Mouse (Mus musculus): ENCODE measurements at regions not wholly inside any gene's neighbourhood (a gene's known extent, or its start where the extent isn't known, plus 50 kb on each side); places are given as distances from the start of the nearest gene placed in this dataset.
A peak's percentile ranks its signal among the peaks of the same experiment; 100 is the strongest.

DNA sequence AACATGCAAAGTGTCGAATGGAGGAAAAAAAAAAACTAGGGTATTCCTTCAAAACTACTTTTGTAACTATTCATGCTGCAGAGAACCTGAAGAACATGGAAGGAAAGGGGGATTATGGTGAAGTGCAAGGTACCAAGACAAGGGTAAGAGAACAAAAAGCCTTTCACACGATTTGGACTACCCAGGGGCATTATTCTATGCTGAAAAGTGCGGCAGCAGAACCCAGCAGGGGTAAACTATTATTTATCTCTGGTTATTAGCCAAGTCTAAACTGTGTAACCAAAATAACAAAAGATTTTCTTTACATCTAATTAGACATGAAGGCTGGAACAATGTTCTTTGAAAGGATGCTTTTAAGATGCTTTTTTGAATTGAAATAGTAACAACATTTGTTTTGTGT, 560.8 kb downstream of the Elavl2 start:
- H3K9me3 ChIP-seq (replicated peaks; ENCODE audit: low read length): no peaks in the 10 kb centered on the region
- no peak overlapping the region for H3K4me3 ChIP-seq (replicated peaks; ENCODE audit: low read depth, low read length)
- H3K27me3 ChIP-seq (ENCODE audit: insufficient read depth, low read length): no peaks in the 10 kb centered on the region
- WGBS: 76% methylated on average over 3 of the region's 3 CpGs
- TF ChIP-seq CTCF (IDR thresholded peaks at IDR 0.05; ENCODE audit: low read depth): no peak
- no peak for DNase-seq (ENCODE audit: low spot score)
- no peak overlapping the region for H3K27ac ChIP-seq
- no peak overlapping the region for H3K9ac ChIP-seq (ENCODE audit: low read depth, low read length)
- ATAC-seq (replicated peaks; ENCODE audit: low FRiP score, low read depth): no peak
- no peaks in the 10 kb centered on the region for H3K36me3 ChIP-seq (ENCODE audit: insufficient read depth, low read length)
- H3K4me1 ChIP-seq (replicated peaks; ENCODE audit: insufficient read depth, low read length): no peaks in the 10 kb centered on the region
- H3K4me2 ChIP-seq (ENCODE audit: low read length): no peak overlapping the region

DNA sequence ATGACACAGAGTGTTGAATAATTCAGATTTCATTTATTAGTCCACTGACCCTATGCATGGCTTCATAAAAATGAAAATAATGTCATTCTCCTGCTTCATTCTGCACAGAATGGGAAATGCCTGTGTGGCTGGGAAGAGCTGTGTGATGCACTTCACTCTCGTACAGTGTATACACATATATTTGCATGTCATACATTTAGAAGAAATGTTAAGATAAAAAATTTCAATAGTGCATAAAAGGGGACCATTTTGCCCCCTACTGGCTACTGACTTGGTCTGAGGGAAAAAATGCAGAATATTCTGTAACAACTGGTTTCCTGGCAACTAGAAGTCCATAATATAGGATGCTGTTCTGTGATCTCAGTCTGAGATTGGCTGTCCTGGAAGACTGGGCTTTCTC, 580.5 kb downstream of the Zfp352 start:
- no peaks in the 10 kb centered on the region for H3K27me3 ChIP-seq (ENCODE audit: insufficient read depth, low read length)
- H3K4me1 ChIP-seq (replicated peaks; ENCODE audit: insufficient read depth, low read length): no peaks in the 10 kb centered on the region
- no peak overlapping the region for H3K27ac ChIP-seq
- H3K36me3 ChIP-seq (ENCODE audit: insufficient read depth, low read length): no peaks in the 10 kb centered on the region
- H3K9ac ChIP-seq (ENCODE audit: low read depth, low read length): no peak overlapping the region
- ATAC-seq (replicated peaks; ENCODE audit: low FRiP score, low read depth) (no peak), DNase-seq (ENCODE audit: low spot score) (peak; percentile 1)
- H3K4me3 ChIP-seq (replicated peaks; ENCODE audit: low read depth, low read length): no peak overlapping the region
- no peak for TF ChIP-seq CTCF (IDR thresholded peaks at IDR 0.05; ENCODE audit: low read depth)
- H3K9me3 ChIP-seq (replicated peaks; ENCODE audit: low read length): no peaks in the 10 kb centered on the region
- H3K4me2 ChIP-seq (ENCODE audit: low read length): no peak overlapping the region
- 83% methylated on average over 1 of the region's 1 CpGs for WGBS

DNA sequence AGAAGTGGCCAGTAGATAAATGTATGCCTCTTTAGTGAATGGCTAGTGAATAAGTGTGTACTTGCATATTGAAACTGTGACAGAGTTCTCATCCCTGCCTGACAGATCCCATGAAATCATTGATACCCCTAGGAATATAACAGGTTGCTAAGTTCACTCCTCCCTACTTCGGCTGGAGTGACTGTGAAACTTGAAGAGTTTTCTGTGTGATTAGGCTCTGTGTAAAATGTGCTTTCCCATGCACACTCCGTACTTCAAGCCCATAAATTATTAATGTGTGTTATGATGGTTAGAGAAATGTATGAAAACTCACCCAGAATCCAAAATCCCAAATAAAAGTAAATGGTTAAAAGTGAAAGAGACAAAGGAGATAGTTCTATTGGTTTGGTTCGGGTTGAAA, 580.0 kb downstream of the Zfp352 start:
- DNase-seq (ENCODE audit: low spot score) (no peak), ATAC-seq (replicated peaks; ENCODE audit: low FRiP score, low read depth) (no peak)
- H3K4me3 ChIP-seq (replicated peaks; ENCODE audit: low read depth, low read length): no peak overlapping the region
- H3K36me3 ChIP-seq (ENCODE audit: insufficient read depth, low read length): no peaks in the 10 kb centered on the region
- H3K9me3 ChIP-seq (replicated peaks; ENCODE audit: low read length): no peaks in the 10 kb centered on the region
- no peak for TF ChIP-seq CTCF (IDR thresholded peaks at IDR 0.05; ENCODE audit: low read depth)
- no peak overlapping the region for H3K27ac ChIP-seq
- no peak overlapping the region for H3K4me2 ChIP-seq (ENCODE audit: low read length)
- no peak overlapping the region for H3K9ac ChIP-seq (ENCODE audit: low read depth, low read length)
- H3K4me1 ChIP-seq (replicated peaks; ENCODE audit: insufficient read depth, low read length): no peaks in the 10 kb centered on the region
- H3K27me3 ChIP-seq (ENCODE audit: insufficient read depth, low read length): no peaks in the 10 kb centered on the region
- 77% methylated on average over 3 of the region's 3 CpGs for WGBS

DNA sequence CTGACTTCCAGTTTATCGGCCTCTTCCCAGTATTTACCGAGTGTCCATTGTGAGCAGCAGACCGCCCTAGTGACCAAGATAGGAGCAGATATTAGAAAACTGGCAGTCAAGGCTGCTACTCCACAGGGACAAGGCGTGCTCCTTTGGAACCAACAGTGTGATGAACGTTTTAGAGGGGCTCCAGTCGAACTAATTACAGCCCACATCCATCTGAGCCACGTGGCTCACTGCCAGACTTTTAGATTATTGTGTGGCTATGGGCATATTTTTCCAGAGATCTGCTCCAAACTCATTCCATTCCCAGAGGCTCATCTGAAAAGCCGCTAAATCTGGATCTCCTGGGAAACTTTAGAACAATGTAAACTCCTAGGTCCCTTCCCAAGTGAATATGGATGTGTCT, 578.9 kb downstream of the Zfp352 start:
- Histone ChIP-seq H3K4me2 (ENCODE audit: low read length) (no peak overlapping the region), H3K27me3 (ENCODE audit: insufficient read depth, low read length) (no peaks in the 10 kb centered on the region), H3K9me3 (replicated peaks; ENCODE audit: low read length) (no peaks in the 10 kb centered on the region), H3K4me3 (replicated peaks; ENCODE audit: low read depth, low read length) (no peak overlapping the region), H3K4me1 (replicated peaks; ENCODE audit: insufficient read depth, low read length) (no peaks in the 10 kb centered on the region), H3K36me3 (ENCODE audit: insufficient read depth, low read length) (no peaks in the 10 kb centered on the region), H3K27ac (no peak overlapping the region), H3K9ac (ENCODE audit: low read depth, low read length) (no peak overlapping the region)
- DNase-seq (ENCODE audit: low spot score) (no peak), ATAC-seq (replicated peaks; ENCODE audit: low FRiP score, low read depth) (no peak)
- TF ChIP-seq CTCF (IDR thresholded peaks at IDR 0.05; ENCODE audit: low read depth): no peak
- 76% methylated on average over 8 of the region's 8 CpGs for WGBS

All from kidney, postnatal 0 days (tissue).